Mouse (Mus musculus) forebrain, embryonic 11.5 days (tissue): ENCODE data around the gene Lzts3. TPM values are rescaled to one million over a fixed set of nuclear protein-coding genes. Genes with fewer than 3 reads are reported as not detected.

Experiments used
- ATAC-seq: fragments of 200-750 bp; cut with Nextera tagmentation; replicated peaks from 2 replicates; pipeline ENCODE4 v1.8.0; 2017; ENCODE audit warnings: moderate TSS enrichment; ENCODE audit not compliant: low FRiP score
- DNase-seq: peaks from one replicate; pipeline ENCODE4 v3.0.0-alpha.2; 2017; ENCODE audit warnings: low spot score
- H3K27ac ChIP-seq: fragments of 300-500 bp; sonication (generic); 2 replicates; pipeline ENCODE4 v1.5.1; 2014; ENCODE audit warnings: low read depth, low read length
- H3K27me3 ChIP-seq: fragments of 300-500 bp; sonication (generic); 2 replicates; pipeline ENCODE4 v1.6.1; 2014; ENCODE audit warnings: mild to moderate bottlenecking, low read length, mixed read lengths; ENCODE audit not compliant: control insufficient read depth, insufficient read depth
- H3K36me3 ChIP-seq: fragments of 300-500 bp; sonication (generic); 2 replicates; pipeline ENCODE4 v1.6.1; 2014; ENCODE audit warnings: mild to moderate bottlenecking, low read length, moderate library complexity, mixed read lengths; ENCODE audit not compliant: control insufficient read depth, insufficient read depth
- H3K4me1 ChIP-seq: fragments of 300-500 bp; sonication (generic); replicated peaks from 2 replicates; pipeline ENCODE4 v1.6.1; 2014; ENCODE audit warnings: low read length, mixed read lengths; ENCODE audit not compliant: control insufficient read depth, insufficient read depth
- H3K4me2 ChIP-seq: fragments of 300-500 bp; sonication (generic); 2 replicates; pipeline ENCODE4 v1.6.1; 2014; ENCODE audit warnings: low read depth, mild to moderate bottlenecking, low read length, moderate library complexity, mixed read lengths; ENCODE audit not compliant: severe bottlenecking
- H3K4me3 ChIP-seq: fragments of 300-500 bp; sonication (generic); 2 replicates; pipeline ENCODE4 v1.5.1; 2014; ENCODE audit warnings: low read depth, low read length
- H3K9ac ChIP-seq: fragments of 300-500 bp; sonication (generic); 2 replicates; pipeline ENCODE4 v1.6.1; 2014; ENCODE audit warnings: low read length
- H3K9me3 ChIP-seq: fragments of 300-500 bp; sonication (generic); 2 replicates; pipeline ENCODE4 v1.6.1; 2016; ENCODE audit warnings: low read length, mixed read lengths; ENCODE audit not compliant: control insufficient read depth
- WGBS: fragments of 180-500 bp; shearing (Covaris S2); extraction: QIAGEN DNeasy Blood & Tissue Kit; methylation state at CpG from one replicate; pipeline ENCODE4 v1.1.7; 2014; 5-methylcytosine and 5-hydroxymethylcytosine counted together
- polyA plus RNA-seq: library from polyadenylated mRNA; unstranded; fragments of >200 nt; fragmentation: Nextera tagmentation; extraction: Ambion mirVana; gene quantifications from 2 replicates; pipeline ENCODE4 v1.2.1, GENCODE M21; 2014

Gene Lzts3
- polyA plus RNA-seq, 1 experiment from 2014 or later: 1.6 TPM

DNA sequence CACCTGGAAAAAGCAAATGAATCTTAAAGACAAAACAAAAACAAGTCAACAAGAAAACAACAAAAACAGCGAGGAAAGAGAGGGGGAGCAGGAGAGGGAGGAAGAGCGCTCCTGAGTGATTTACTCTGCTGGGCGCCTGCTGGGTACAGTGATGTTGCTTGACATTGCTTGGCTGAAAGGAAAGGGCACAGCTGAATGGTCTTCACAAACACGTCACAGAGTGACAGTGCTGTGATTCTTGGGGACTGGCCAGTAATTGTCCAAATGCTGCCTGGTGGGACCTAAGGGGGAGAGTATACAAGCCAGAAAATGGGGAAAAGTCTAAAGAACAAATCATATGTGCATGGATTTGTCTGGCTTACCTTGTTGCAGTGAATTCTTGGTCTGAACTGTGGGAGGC is 40.4 kb downstream of the Lzts3 start:
- ATAC-seq (no peak), DNase-seq (no peak)
- Histone ChIP-seq H3K4me2 (no peak overlapping the region), H3K4me3 (no peak overlapping the region), H3K9me3 (no peaks in the 10 kb centered on the region), H3K9ac (no peak overlapping the region), H3K27me3 (no peaks in the 10 kb centered on the region), H3K27ac (no peak overlapping the region), H3K4me1 (no peaks in the 10 kb centered on the region), H3K36me3 (no peaks in the 10 kb centered on the region; the same call in 1 of the 2 replicates)
- 89% methylated on average over 4 of the region's 4 CpGs for WGBS

DNA sequence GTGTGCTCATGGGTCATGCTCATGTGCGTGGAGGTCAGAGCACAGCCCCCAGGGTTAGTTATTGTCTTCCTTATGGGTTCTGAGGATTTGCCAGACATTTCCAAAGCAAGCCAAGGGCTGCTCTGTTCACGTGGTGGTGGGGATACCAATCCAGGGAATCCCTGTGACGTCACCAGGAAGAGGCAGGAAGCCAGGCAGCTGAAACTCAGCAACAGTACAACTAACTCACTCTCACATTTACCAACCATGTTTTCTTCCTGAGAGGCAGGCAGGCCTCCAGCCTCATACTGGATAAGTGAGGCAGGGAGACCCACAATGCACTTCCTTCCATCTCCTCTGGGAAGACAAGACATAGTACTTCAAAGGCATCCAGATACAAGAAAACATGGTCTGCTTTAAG is 44.2 kb downstream of the Lzts3 start:
- no peak for DNase-seq
- H3K4me2 ChIP-seq: no peak overlapping the region
- 77% methylated on average over 3 of the region's 3 CpGs for WGBS
- H3K27ac ChIP-seq: no peak overlapping the region
- H3K36me3 ChIP-seq: no peaks in the 10 kb centered on the region; the same call in 1 of the 2 replicates
- no peak overlapping the region for H3K4me3 ChIP-seq
- no peaks in the 10 kb centered on the region for H3K9me3 ChIP-seq
- H3K9ac ChIP-seq: no peak overlapping the region
- ATAC-seq: no peak
- no peaks in the 10 kb centered on the region for H3K27me3 ChIP-seq
- H3K4me1 ChIP-seq: no peaks in the 10 kb centered on the region

DNA sequence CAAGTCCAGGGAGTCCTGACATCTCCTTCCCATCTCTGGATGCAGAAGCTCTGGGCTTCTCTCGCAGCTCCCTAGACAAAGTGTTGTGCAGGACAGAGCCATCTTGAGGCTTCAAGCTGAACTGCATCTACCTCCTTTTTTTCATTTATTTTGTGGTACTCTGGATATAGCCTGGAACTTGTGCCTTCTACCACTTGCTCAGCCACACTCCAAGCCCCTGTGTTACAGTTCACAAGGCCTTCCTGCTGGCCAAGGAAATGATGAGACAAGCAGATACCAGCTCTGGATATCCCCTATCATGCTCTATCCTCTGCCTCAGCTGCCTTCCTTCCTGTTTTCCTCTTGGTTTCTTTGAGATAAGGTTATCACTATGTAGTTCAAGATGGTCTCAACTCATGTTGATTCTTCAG is 45.0 kb downstream of the Lzts3 start:
- 14% methylated on average over 1 of the region's 1 CpGs for WGBS
- Histone ChIP-seq H3K9ac (no peak overlapping the region), H3K27me3 (no peaks in the 10 kb centered on the region), H3K27ac (no peak overlapping the region), H3K36me3 (no peaks in the 10 kb centered on the region; the same call in 1 of the 2 replicates), H3K4me1 (no peaks in the 10 kb centered on the region), H3K4me2 (no peak overlapping the region), H3K4me3 (no peak overlapping the region), H3K9me3 (no peaks in the 10 kb centered on the region)
- ATAC-seq: no peak
- no peak for DNase-seq

DNA sequence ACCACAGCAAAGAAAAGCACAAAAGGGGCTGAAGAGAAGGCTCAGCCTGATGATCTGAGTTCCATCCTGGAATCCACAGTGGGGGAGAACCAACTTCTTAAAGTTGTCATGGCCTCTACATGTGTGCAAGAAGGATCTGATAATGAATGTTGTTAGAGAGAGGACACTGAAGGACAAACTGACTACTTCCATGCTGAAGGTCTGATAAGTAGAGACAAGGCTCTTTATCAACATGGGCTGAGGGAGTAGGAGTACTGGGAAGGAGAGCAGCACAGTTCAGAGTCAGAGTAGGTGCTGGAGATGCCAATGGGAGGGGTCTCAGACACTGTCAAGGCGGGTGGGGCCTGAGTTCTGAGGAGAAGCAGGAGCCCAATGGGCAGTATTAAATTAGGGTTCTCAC is 47.0 kb downstream of the Lzts3 start:
- H3K27ac ChIP-seq: no peak overlapping the region
- H3K36me3 ChIP-seq: peaks cover 2% of the 10 kb centered on the region; the same call in 1 of the 2 replicates
- no peak for ATAC-seq
- no peak overlapping the region for H3K4me2 ChIP-seq
- DNase-seq: no peak
- no peak overlapping the region for H3K9ac ChIP-seq
- H3K9me3 ChIP-seq: no peaks in the 10 kb centered on the region
- WGBS: 88% methylated on average over 1 of the region's 1 CpGs
- H3K4me1 ChIP-seq: no peaks in the 10 kb centered on the region
- no peaks in the 10 kb centered on the region for H3K27me3 ChIP-seq
- no peak overlapping the region for H3K4me3 ChIP-seq

DNA sequence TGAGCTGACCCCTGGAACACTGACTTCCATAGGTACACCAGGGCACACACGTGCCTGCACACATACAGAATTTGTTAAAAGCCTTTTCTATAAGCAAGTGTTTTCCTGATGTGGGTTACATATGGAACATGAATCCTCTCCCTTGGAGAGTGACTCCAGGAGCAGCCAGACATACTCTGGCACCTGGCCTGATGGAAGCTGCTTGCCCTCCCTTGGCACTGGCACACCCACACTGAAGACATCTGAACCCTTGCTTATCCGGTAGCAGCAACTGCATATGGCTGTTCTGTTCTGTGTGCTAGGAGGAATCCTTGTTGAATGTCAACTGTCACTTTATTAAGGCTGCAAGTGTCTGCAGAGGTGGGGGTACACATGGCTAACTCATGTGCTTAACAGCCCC is 51.6 kb downstream of the Lzts3 start:
- Histone ChIP-seq H3K4me3 (no peak overlapping the region), H3K4me1 (no peaks in the 10 kb centered on the region), H3K9me3 (no peaks in the 10 kb centered on the region), H3K36me3 (peaks cover 2% of the 10 kb centered on the region; the same call in 1 of the 2 replicates), H3K4me2 (no peak overlapping the region), H3K9ac (no peak overlapping the region), H3K27me3 (no peaks in the 10 kb centered on the region), H3K27ac (no peak overlapping the region)
- no peak for DNase-seq
- WGBS: 91% methylated on average over 2 of the region's 2 CpGs
- no peak for ATAC-seq

DNA sequence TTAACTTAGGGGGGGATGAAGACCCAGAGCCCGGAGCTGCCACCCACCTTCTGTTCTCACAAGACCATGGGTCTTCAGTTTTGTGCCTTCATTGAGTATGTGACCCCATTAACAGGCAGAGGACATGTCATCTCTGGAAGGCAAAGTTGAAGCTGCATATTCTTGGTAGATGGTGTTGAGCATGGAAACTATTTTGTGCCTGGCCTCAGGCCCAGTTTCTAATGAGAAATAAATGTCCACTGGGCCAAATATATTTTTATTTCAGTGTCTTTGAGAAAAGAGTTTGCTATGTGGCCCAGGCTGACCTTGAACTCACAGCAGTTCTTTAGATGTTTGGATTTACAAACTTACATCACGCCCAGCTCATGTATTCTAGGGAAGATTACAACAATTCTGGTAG is 52.8 kb downstream of the Lzts3 start:
- Histone ChIP-seq H3K27ac (no peak overlapping the region), H3K4me3 (no peak overlapping the region), H3K36me3 (peaks cover 2% of the 10 kb centered on the region; the same call in 1 of the 2 replicates), H3K4me2 (no peak overlapping the region), H3K9ac (no peak overlapping the region), H3K9me3 (no peaks in the 10 kb centered on the region), H3K4me1 (no peaks in the 10 kb centered on the region), H3K27me3 (no peaks in the 10 kb centered on the region; the same call in 1 of the 2 replicates)
- DNase-seq (peak; percentile 20), ATAC-seq (no peak)
- 96% methylated on average over 2 of the region's 2 CpGs for WGBS

DNA sequence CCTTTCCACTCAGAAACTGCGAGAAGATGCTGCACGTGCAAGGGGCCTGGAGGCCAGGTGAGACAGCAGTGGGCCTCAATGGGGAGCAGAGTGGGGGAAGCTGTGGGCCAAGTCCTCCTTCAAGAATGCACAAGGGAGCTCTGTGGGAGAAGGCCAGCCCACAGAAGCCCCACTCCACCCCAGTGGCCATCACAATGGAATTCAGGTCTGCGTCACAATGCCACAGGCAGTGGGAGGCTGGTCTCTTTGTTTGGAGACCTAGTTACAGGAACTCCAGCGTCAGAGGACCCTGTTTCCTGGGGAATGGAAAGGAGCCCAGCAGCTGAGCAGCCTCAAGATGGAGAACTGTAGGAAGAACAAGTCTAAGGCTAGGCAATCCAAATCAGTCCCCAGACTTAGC is 53.4 kb downstream of the Lzts3 start:
- H3K4me2 ChIP-seq: no peak overlapping the region
- H3K27me3 ChIP-seq: no peaks in the 10 kb centered on the region; the same call in 1 of the 2 replicates
- DNase-seq (no peak), ATAC-seq (no peak)
- H3K4me3 ChIP-seq: no peak overlapping the region
- H3K4me1 ChIP-seq: no peaks in the 10 kb centered on the region
- 58% methylated on average over 4 of the region's 4 CpGs for WGBS
- H3K36me3 ChIP-seq: peaks cover 2% of the 10 kb centered on the region; the same call in 1 of the 2 replicates
- no peak overlapping the region for H3K9ac ChIP-seq
- no peaks in the 10 kb centered on the region for H3K9me3 ChIP-seq
- H3K27ac ChIP-seq: no peak overlapping the region

DNA sequence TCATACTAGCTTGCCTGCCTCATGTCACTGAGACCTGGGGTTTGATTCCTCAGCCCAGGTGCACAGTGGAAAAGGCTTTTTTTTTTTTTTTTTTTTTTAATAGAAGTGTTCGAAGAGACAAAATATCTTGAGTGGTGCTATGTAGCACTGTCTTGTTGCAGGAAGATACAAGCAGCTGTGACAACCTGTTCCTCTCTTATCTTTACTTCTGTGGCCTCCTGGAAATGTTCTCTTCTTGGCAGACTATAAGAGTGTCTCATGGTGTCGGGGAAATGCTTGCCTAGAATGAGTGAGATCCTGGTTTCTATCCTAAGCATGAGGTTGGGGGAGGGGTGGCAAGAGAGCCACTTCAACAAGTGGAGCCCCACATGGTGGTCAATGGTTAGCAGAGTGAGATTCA is 54.2 kb downstream of the Lzts3 start:
- Histone ChIP-seq H3K9me3 (no peaks in the 10 kb centered on the region), H3K4me3 (no peak overlapping the region), H3K27me3 (no peaks in the 10 kb centered on the region; the same call in 1 of the 2 replicates), H3K4me2 (no peak overlapping the region), H3K36me3 (peaks cover 2% of the 10 kb centered on the region; the same call in 1 of the 2 replicates), H3K9ac (no peak overlapping the region), H3K27ac (no peak overlapping the region), H3K4me1 (no peaks in the 10 kb centered on the region)
- ATAC-seq (no peak), DNase-seq (no peak)
- 85% methylated on average over 2 of the region's 2 CpGs for WGBS

DNA sequence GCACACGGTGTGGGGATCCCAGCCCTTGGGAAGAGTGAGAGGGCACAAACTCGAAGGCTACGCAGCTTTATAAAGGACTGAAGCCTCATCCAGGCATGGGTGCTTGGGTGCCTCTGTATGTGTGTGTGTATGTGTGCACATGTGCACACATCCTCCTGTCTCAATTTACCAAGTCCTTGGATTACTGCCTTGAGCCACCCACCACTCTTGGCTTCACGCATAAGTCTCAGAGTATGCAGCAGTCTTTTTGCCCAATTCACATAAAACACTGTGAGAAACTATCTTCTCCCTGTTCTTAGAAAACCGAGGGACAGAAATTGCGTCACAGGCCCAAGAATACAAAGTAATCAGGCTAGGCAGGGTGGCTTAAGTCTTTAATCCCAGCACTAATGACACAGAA is 56.6 kb downstream of the Lzts3 start:
- H3K27me3 ChIP-seq: peaks cover 17% of the 10 kb centered on the region
- H3K9me3 ChIP-seq: no peaks in the 10 kb centered on the region
- DNase-seq (no peak), ATAC-seq (no peak)
- H3K4me2 ChIP-seq: no peak overlapping the region
- no peaks in the 10 kb centered on the region; the same call in 1 of the 2 replicates for H3K36me3 ChIP-seq
- no peak overlapping the region for H3K27ac ChIP-seq
- no peak overlapping the region for H3K4me3 ChIP-seq
- 84% methylated on average over 6 of the region's 6 CpGs for WGBS
- no peak overlapping the region for H3K9ac ChIP-seq
- H3K4me1 ChIP-seq: peaks cover 1% of the 10 kb centered on the region; the same call in 1 of the 2 replicates
